Mouse (Mus musculus) adrenal gland, postnatal 10 days (tissue): ENCODE results near the gene Rmdn3. TPM values are rescaled to one million over a fixed set of nuclear protein-coding genes. Genes with fewer than 3 reads are reported as not detected.

Experiments
- DNase-seq: peaks from one replicate; pipeline ENCODE4 v3.0.0; 2021; ENCODE audit warnings: mixed read lengths
- long read RNA-seq, 2 experiments: library from polyadenylated mRNA; stranded (forward); transcript quantifications; one replicate each; pipeline ENCODE4 v2.0.0; 2021
- total RNA-seq, 2 experiments: library from RNA; stranded (reverse); gene quantifications; 2 replicates each; pipeline ENCODE4 v1.2.3; 2021

Gene Rmdn3
- total RNA-seq: 10 to 100 TPM; 77.3 to 78.7 TPM
- long read RNA-seq, experiment 1, transcript Rmdn3-201 (13 exons, 2,249 nt): major isoform, 128 of 170 reads
- long read RNA-seq, experiment 1, partial matches to known transcripts: 19 of 170 reads
- long read RNA-seq, experiment 1, other reads (novel, unspliced or antisense): 23 of 170 reads
- long read RNA-seq, experiment 2, transcript Rmdn3-201 (13 exons, 2,249 nt): major isoform, 110 of 120 reads
- long read RNA-seq, experiment 2, partial matches to known transcripts: 5 of 120 reads
- long read RNA-seq, experiment 2, other reads (novel, unspliced or antisense): 5 of 120 reads

DNA sequence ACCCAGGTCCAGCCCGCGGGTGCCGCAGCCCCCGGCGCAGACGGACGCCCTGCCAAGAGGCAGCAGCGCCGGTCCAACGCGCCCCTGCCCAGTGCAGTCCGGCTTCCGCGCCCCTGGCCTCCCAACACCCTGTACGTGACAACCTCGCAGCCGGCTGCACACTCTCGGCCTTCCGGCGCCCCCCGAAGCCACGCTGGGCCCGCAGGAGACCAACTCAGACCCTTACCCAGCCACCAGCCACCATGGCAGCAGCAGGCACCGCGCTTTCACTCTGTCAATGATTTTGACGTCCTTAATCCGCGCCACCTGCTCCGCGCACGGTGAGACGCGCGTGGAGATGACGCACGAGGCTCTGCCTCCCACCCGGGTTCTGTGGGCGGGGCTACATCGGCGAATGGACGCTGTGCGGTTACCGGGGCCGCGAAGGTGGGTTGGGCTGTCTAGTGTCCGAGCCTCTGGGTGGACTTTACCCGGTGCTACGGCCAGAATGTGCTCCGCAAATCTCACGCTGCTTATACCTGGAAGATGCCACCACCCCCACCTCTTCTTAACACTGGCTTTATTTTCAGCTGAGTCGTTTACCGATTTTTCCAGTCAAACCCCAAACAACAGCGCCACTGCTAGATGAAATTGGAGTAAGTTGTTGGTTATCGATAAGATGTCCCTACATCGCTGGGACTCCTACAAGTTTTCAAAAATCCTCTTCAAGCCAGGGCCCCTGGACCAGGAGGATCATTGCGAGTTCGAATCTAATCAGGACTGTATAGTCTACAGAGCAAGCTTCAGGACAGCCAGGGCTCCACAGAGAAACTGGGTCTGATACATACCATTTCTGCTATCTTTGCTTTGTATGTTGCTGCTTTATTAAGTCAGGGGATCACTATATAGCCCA is at the start of gene Rmdn3:
Gene Rmdn3, minus strand, starts transcription at position 354 of the 892 bp plus-strand sequence.
- peak; percentile 96 for DNase-seq

DNA sequence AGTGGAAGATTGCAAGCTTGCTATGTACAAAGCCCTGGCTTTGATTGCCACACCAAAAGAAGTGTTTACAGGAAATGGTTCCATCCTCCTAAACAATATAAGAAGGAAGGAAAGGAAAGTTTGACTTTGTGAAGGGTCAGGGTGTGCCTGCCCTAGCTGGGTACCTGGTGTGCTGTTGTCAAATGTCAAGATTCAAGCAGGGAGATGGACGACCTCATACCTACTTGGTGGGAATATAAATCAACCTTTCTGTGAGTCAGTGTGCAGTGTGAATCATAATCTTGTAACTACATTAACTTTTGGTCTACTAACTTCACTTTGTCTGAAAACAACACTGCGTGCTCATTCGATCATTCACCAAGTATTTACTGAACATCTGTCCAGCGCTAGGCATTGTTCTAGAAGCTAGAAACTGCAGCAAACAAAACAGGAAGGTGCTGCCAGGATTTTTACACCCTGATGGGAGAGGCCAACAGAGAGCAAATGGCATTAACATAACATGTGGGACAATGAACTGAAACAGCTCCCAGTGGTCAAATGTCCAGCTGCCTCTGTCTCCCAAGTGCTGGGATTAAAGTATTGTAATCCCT is 47.1 kb upstream of the Rmdn3 start:
- DNase-seq: no peak

DNA sequence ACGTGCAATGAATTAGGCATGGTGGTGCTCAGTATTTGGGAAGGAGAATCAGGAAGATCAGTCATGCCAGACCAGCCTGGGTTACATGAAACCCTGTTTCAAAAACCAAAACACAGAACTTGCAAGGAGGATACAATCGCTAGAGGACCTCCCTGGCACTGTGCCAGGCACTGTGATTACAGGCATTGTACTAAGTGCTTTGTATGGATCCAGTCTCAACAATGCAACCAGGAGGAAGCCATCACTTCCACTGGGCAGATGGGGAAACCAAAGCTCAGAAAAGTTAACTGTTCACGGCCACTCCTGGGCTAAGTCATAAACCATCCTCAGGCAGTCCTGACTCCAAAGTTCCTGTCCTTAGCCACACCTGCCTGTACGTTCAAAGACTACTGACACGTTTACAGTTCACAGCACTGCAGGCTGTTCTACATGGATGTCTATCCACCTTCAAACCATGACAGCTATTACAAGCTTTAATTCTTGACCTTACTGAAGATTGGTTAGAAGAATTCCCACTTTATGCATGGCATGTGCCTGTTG is 46.1 kb upstream of the Rmdn3 start:
- DNase-seq: peak; percentile 60

DNA sequence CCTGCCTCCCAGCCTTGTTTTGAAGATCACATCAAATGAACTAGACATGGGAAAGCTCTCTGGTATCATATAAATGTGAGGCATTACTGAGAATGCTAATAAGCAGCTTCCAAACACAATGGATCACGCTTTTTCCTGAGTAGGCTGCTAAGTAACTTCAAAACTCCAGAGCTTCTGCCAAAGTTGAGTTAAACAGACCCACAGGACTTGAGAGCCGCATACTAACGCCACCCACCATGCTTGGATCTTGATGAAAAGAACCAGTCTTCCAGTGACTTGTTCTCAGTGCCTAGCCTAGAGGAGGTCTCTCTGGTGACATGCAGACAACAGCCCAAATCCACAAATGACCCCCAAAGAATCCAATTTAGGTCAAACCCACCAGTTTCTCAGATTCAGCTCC is 42.1 kb upstream of the Rmdn3 start:
- DNase-seq: no peak

DNA sequence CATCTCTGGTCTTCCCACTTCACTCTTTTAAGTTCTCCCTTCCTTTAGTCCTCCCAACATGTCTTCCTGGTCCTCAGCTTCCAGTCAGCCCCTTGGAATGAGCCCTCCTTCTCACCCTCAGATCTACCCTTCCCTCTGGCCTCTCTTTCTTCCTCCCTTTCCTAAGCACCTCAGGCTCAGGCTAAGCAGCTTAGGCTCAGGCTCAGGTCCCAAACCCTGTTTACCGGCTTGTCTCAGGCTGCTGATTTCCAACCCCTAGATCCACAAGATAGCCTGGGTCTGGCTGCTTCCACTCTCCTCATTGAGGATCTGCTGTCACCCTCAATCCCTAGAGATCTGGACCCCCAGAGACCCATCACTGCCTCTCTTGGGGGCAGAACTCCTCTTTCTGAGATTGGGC is 41.2 kb upstream of the Rmdn3 start:
- no peak for DNase-seq

DNA sequence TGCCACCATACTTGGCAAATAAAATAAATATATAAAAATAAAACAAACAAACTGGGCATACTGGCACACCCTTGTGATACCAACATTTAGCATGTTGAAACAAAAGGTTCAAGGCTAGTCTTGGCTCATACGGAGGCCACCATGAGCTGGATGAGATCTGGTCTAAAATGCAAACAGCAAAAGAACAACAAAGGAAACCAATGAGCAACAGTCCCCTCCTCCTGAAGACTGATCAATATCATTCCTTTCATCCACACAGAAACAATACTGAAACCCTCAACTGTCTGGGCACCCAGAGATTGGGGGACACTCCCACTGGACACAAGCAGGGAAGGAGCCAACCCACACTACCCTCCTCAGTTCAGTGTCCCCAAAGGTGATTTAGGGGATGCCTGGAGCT is 40.7 kb upstream of the Rmdn3 start:
- no peak for DNase-seq

DNA sequence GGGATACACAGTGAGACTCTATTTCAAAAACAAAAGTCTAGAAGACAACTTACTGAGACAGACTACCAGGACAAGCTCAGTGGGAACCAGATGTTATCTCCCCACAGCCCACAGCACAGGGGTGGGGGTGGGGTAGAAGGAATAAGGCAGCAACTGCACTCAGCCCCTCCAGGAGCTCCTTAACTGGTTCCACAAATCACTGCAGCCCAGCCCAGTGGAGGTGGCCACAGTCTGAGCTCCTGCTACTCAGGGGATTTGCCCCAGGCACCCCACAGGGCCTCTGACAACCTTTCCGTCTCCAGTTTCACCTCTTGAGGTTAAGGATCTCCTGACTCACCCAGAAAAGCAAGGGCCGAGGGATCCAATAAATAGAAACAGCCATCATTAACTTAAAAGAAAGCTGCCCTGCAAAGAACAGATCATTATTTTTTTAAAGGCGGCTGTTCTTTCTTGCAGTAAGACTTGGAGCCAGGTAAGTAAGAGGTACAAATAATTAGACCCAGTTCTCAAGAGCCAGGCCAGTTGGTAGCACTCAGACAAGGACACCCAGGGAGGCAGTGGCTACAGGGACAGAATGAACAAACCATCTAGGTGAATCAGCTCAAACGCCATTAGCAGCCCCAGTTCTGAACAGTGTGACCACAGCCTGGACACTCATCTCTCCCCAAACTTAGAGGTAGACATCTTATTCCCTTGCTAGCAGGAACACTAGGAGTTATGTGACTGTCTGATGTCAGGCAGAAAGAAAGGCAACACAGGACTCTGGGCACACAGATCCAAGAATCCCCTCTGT is 39.7 kb upstream of the Rmdn3 start:
- DNase-seq: no peak

DNA sequence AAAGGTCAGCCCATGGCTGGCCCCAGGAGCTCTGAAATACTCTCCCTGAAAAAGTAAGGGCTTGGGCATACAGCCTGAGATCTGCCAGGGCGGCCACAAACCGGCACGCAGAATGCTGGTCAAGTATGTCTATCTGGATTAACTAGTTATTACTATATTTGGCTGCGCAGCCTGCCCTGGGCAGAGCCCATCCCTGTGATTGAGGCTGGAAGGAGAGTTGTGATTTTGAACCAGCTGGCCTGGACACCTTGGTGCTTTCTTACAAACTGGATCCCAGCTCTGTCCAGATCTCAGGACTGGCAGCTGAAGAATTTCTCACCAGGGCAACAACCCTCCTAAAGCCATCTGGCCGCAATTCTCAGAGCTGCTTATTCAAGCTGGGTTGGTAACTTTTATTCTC is 37.3 kb upstream of the Rmdn3 start:
- DNase-seq: no peak

DNA sequence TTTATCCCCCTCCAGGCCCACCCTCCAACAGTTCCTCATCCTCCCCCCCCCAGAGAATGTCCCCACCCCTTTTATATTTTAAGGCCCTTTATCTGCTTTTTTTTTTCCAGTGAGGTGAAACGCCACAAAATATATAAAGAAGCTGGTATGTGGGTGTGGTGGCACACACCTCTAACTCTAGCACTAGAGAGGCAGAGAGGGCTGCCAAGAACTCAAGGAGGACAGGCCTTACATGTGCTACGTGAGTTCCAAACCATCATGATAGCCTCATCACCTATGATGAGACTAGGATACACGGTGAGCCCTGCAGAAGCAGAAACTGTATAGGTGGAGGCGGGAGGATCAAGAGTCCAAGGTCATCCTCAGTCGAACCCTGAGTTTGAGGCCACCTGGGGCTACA is 34.1 kb upstream of the Rmdn3 start:
- DNase-seq: no peak

DNA sequence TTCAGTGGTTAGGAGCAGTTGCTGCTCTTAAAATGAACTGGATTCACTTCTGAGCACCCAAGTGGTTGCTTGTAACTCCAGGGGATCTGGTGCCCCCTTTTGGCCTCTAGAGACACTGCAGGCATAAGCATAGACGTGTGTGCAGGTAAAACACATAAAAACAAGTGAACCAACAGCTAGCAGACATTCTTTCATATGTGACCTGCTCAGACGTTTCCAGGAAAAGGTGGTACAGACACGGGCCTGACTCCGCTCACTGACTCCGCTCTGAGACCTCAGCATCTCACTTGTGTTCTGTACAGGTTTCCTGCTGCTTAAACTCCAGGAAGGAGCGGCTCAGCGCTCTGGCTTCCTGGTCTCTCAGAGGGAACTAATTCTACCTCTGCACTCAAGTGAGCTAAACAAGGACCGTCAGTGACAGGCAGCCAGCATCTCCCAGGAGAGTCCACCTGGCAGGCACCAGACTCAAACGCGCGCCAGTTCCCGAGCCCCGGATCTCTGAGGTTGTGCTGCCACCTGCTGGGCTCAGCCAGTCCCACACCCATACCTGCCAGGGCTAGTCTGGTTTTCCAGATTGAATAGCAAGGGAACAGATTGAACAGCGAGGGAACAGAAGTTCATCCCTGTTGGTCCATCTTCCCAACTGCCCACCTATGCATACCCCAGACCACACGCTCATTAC is 32.3 kb upstream of the Rmdn3 start:
- peak; percentile 93 for DNase-seq

DNA sequence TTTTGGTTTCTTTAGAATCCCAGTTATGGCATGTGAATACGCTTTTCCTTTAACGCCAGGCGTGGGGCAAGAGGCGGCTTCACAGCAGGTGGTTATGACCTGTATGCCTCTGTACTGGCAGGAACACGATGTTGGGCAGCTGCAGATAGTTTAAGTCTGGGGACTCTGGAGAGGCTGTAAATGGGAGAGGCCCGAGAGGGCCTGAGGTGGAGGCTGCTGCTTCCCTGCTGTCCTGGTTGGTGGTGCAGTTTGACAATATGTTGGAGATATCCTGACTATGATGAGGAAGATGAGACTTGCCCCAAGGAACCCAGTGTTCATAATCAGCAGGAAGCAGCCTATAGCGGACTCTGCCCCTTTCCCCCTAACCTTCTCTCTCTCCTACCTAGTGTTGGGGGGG is 26.1 kb upstream of the Rmdn3 start:
- no peak for DNase-seq

DNA sequence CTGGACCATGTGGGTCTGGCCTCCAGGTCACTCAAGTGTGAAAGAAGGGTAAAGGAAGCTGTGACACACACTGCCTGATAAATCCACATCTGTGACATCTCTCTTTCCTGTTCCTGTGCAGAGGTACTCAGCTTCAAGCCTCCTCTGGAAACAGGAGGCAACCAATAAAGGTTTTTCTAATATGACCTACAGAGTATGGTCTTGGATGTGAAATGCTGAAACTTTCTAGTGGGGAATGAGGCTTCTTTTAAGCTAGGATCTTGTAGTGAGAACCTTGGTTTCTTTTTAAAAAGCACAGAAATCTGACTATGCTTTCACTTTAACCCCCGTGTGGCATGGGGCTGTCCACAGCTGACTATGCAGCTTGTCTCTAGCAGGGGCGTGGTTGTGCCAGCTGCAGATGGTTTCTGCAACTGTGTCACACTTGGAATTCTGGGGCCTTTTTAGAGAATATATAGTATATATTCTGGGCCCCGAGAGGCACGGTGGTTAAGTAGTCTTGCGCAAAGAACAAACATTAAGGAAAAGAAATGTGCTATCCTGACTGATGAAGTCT is 20.6 kb upstream of the Rmdn3 start:
- no peak for DNase-seq

DNA sequence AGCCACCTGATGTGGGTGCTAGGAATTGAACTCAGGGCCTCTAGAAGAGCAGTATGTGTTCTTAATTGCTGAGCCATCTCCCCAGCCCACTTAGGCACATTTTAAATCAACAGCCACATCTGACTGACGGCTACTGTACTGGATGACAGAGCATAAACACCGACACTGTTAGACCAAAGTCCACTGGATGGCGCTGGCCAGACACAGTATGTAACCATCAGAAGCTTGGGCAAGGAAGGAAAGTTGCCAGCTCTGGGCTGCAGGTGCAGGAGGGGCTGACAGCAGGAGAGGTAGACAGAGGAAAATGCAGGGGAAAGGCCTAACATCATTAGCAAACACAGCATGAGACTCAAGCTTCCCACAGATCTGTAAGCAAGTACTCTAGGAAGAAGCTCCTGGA is 19.9 kb upstream of the Rmdn3 start:
- DNase-seq: no peak

DNA sequence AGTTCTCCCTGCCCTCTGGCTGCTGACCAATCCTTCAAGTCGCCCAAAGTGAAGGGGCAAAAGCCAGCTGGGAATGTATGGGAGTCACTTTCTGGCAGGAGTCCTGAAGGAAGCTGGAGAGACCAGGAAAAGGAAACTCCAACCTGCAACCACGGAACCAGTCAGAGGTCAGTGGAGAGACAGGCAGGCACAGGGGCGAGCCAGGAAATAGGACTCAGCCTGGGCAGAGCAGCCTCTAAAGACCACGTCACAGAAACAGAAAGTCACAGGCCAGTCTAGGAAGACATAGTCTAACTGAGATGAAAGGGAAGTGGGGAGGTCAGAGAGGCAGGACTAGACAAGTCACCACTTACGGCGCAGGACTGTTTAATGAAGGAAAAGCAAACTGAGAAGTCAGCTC is 18.8 kb upstream of the Rmdn3 start:
- no peak for DNase-seq

DNA sequence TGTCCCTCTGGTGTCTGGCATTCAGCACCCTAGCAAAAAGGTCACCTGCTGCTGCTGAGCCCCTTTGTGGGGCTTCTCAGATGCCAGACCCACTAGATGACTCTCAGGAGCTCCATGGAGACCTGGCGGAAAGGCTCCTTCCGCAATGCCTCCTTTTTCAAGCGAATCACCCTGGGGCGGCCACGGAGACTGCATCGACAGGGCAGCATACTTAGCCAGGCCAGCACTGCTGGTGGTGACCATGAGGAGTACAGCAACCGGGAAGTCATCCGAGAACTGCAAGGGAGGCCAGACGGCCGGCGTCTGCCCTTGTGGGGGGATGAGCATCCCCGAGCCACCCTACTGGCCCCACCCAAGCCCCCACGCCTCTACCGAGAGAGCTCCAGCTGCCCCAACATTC is 18.0 kb upstream of the Rmdn3 start:
- DNase-seq: no peak

DNA sequence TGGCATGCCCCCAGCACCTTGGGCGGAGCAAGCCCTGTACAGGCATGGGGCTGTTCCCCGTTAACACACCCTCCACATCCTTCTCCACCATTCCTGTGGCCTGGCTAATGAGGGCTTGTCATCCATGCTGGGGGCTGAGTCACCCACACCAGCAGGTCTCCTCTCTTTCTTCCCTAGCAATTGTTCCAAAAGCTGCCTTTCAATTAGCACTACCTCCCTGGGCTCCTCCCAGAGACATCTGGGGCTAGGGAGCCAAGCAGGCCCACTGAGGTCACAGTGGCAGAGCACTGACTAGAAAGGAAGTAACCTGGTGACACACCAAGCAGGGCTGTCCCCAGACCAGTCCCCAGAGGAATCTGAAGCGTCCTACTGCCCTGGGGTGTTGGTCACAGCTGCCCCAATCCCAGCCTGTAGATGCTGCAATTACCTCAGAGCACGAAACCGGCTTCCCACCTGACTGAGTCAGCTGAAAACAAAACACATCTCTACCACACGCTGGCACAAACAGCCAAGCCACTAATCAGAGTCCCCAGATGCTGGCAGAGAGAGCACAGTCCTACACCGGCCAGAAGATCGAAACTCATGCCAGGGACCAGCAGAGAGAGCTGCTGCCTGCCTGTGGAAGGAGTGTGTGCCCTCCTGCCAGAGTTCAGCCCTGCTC is 17.3 kb upstream of the Rmdn3 start, which contains the start of gene Gm14137:
Gene Gm14137, plus strand, starts transcription at position 519 of the 661 bp plus-strand sequence.
- no peak for DNase-seq

DNA sequence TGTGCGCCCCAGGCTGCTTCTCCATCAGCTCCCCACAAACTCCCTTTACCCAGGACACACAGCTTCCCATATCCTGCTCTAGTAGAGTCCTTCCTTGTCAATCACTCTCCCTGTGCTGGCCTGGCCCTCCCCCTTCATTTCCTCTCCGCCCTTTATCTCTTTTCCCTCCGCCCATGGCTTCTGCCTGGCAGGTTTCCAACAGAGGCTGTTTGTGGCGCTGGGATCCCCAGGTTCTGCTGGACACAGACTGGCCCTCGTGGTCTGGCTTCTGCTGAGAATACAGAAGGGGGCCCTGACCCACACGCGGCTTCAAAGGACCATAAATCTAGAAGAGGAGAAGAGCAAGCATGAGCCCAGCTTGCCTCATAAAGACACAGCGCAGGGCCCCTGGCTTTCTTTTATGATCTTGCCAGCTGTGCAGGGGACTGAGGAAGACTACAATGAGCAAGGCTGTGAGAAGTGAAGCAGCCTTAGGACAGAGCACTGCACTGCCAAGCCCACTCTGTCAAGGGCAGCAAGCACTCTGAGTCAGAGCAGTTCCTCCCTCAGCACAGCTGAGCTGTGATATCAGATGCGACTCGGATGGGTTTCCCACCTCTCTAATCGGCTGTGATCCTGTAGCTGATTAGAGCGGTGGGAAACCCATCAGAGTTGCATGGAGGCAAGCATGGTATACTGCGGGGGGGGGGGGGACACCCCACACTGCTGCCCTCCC is 16.2 kb upstream of the Rmdn3 start:
- DNase-seq: peak; percentile 86

DNA sequence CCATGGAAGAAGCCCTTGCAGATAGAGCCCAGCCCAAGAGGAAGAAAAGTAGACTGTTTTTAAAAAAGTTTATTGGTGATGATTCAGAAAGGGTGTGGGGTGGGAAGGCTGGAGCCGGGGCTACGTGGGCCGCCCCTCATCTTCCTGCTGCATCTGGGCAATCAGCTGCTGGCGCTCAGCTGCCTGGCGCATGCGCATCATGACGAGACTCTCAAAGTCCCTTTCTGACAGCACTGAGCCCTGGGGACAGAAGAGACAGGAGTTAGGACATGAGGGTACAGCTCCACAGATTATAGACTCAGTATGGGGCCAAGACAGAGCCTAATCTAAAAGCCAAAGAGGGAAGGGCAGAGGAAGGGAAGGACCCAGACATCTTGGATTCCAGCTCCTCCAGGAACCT is 15.6 kb upstream of the Rmdn3 start:
- no peak for DNase-seq

DNA sequence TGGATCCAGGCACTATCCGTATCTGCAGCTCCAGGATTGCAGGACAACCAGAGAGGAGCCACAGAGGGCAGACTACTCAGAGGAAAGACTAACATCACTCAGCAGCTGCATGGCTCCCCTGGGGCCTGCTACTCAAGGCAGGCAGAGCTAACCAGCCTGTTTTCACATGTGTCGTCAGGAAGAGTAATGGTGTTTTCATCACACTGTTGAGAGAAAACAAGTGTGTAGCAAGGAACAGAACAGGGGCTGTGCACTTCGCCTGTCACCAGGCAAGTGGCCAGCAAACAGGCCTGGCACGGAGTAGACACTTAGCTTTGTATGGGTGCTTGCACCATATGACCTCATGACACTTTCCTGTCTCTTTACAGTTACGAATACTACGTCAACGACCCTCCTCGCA is 14.7 kb upstream of the Rmdn3 start:
- peak; percentile 41 for DNase-seq

DNA sequence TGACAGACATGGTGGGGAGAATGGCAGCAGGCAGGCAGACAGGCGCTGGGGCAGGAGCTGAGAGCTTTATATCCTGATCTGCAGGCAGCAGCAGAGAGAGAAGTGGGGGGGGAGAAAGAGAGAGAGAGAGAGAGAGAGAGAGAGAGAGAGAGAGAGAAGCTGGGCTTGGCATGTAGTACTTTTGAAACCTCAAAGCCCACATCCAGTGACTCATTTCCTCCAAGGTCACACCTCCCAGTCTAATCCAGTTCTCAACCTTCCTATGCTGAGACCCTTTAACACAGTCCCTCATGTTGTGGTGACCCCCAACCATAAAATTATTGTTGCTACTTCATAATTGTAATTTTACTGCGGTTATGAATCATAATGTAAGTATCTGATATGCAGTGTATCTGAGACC is 13.4 kb upstream of the Rmdn3 start:
- no peak for DNase-seq
